Mouse (Mus musculus): ENCODE measurements around the gene Crocc2. TPM values are rescaled to one million over a fixed set of nuclear protein-coding genes. Genes with fewer than 3 reads are reported as not detected.

Crocc2 gene
- polyA plus RNA-seq, 1 experiment from 2014 or later, result 0.32 TPM

GRCm38 (mm10) chr1:93229221-93229620 lies 60.7 kb downstream of the Crocc2 start:
- Histone ChIP-seq H3K4me3 (ENCODE audit: low read depth, low read length) (no peak overlapping the region), H3K4me1 (ENCODE audit: control insufficient read depth, insufficient read depth, low read length) (peaks cover 50% of the 10 kb centered on the region), H3K4me2 (ENCODE audit: low read depth, severe bottlenecking) (no peak overlapping the region), H3K27me3 (ENCODE audit: control insufficient read depth, insufficient read depth, low read length) (no peaks in the 10 kb centered on the region), H3K9me3 (ENCODE audit: control insufficient read depth, low read length) (no peaks in the 10 kb centered on the region), H3K36me3 (ENCODE audit: control insufficient read depth, insufficient read depth, low read length) (no peaks in the 10 kb centered on the region), H3K9ac (ENCODE audit: low read length) (no peak overlapping the region), H3K27ac (replicated peaks; ENCODE audit: low read depth, low read length) (no peak overlapping the region; the same call in 1 of the 2 replicates)
- DNase-seq (ENCODE audit: low spot score), result no peak
- no peak for ATAC-seq (ENCODE audit: insufficient number of reproducible peaks, low FRiP score, low TSS enrichment, low read depth)
- WGBS, result 90% methylated on average over 6 of the region's 6 CpGs

- ATAC-seq (ENCODE audit: insufficient number of reproducible peaks, low FRiP score, low TSS enrichment, low read depth), result no peak
- Histone ChIP-seq H3K27me3 (ENCODE audit: control insufficient read depth, insufficient read depth, low read length) (no peaks in the 10 kb centered on the region), H3K9me3 (ENCODE audit: control insufficient read depth, low read length) (no peaks in the 10 kb centered on the region), H3K4me3 (ENCODE audit: low read depth, low read length) (no peak overlapping the region), H3K9ac (ENCODE audit: low read length) (no peak overlapping the region), H3K4me2 (ENCODE audit: low read depth, severe bottlenecking) (no peak overlapping the region), H3K27ac (replicated peaks; ENCODE audit: low read depth, low read length) (no peak overlapping the region), H3K4me1 (ENCODE audit: control insufficient read depth, insufficient read depth, low read length) (peaks cover 48% of the 10 kb centered on the region), H3K36me3 (ENCODE audit: control insufficient read depth, insufficient read depth, low read length) (no peaks in the 10 kb centered on the region)
- 90% methylated on average over 4 of the region's 4 CpGs for WGBS
- no peak for DNase-seq (ENCODE audit: low spot score)
These were observed 61.1 kb downstream of the Crocc2 start for GRCm38 (mm10) chr1:93229626-93230025.

- peak within 1 kb of the TSS; percentile 97 for H3K4me2 ChIP-seq (ENCODE audit: low read depth, severe bottlenecking)
- H3K4me3 ChIP-seq (ENCODE audit: low read depth, low read length), result peak within 1 kb of the TSS; percentile 69
- H3K4me1 ChIP-seq (ENCODE audit: control insufficient read depth, insufficient read depth, low read length), result peaks cover 38% of the 10 kb centered on the region
- H3K9ac ChIP-seq (ENCODE audit: low read length), result peak within 1 kb of the TSS; percentile 79
- H3K27me3 ChIP-seq (ENCODE audit: control insufficient read depth, insufficient read depth, low read length), result peaks cover 3% of the 10 kb centered on the region; the same call in 1 of the 2 replicates
- DNase-seq (ENCODE audit: low spot score) (peak; percentile 94), ATAC-seq (ENCODE audit: insufficient number of reproducible peaks, low FRiP score, low TSS enrichment, low read depth) (peak; percentile 90)
- peak within 1 kb of the TSS; percentile 59; the same call in 1 of the 2 replicates for H3K27ac ChIP-seq (replicated peaks; ENCODE audit: low read depth, low read length)
- no peaks in the 10 kb centered on the region for H3K36me3 ChIP-seq (ENCODE audit: control insufficient read depth, insufficient read depth, low read length)
- no peaks in the 10 kb centered on the region for H3K9me3 ChIP-seq (ENCODE audit: control insufficient read depth, low read length)
- WGBS, result under 1% methylated on average over 92 of the region's 100 CpGs
These were observed 67.3 kb downstream of the Crocc2 start, which contains the start of gene Sned1 for GRCm38 (mm10) chr1:93235576-93236544. TSS of gene Sned1 (plus strand) at chr1:93235841.

GRCm38 (mm10) chr1:93236545-93236924 lies 68.0 kb downstream of the Crocc2 start:
- ATAC-seq (ENCODE audit: insufficient number of reproducible peaks, low FRiP score, low TSS enrichment, low read depth), result no peak
- Histone ChIP-seq H3K4me2 (ENCODE audit: low read depth, severe bottlenecking) (peak overlapping the region; percentile 97), H3K4me1 (ENCODE audit: control insufficient read depth, insufficient read depth, low read length) (peaks cover 38% of the 10 kb centered on the region), H3K4me3 (ENCODE audit: low read depth, low read length) (peak overlapping the region; percentile 69), H3K27ac (replicated peaks; ENCODE audit: low read depth, low read length) (no peak overlapping the region), H3K36me3 (ENCODE audit: control insufficient read depth, insufficient read depth, low read length) (no peaks in the 10 kb centered on the region), H3K27me3 (ENCODE audit: control insufficient read depth, insufficient read depth, low read length) (peaks cover 3% of the 10 kb centered on the region; the same call in 1 of the 2 replicates), H3K9me3 (ENCODE audit: control insufficient read depth, low read length) (no peaks in the 10 kb centered on the region), H3K9ac (ENCODE audit: low read length) (peak overlapping the region; percentile 79)
- DNase-seq (ENCODE audit: low spot score), result peak; percentile 50
- 10% methylated on average over 3 of the region's 3 CpGs for WGBS

GRCm38 (mm10) chr1:93237676-93238075 lies 69.2 kb downstream of the Crocc2 start:
- H3K4me2 ChIP-seq (ENCODE audit: low read depth, severe bottlenecking), result peak overlapping the region; percentile 97
- H3K9me3 ChIP-seq (ENCODE audit: control insufficient read depth, low read length), result no peaks in the 10 kb centered on the region
- DNase-seq (ENCODE audit: low spot score), result no peak
- peaks cover 31% of the 10 kb centered on the region for H3K4me1 ChIP-seq (ENCODE audit: control insufficient read depth, insufficient read depth, low read length)
- H3K9ac ChIP-seq (ENCODE audit: low read length), result no peak overlapping the region
- ATAC-seq (ENCODE audit: insufficient number of reproducible peaks, low FRiP score, low TSS enrichment, low read depth), result no peak
- H3K4me3 ChIP-seq (ENCODE audit: low read depth, low read length), result no peak overlapping the region
- H3K27me3 ChIP-seq (ENCODE audit: control insufficient read depth, insufficient read depth, low read length), result peaks cover 3% of the 10 kb centered on the region; the same call in 1 of the 2 replicates
- no peaks in the 10 kb centered on the region for H3K36me3 ChIP-seq (ENCODE audit: control insufficient read depth, insufficient read depth, low read length)
- no peak overlapping the region for H3K27ac ChIP-seq (replicated peaks; ENCODE audit: low read depth, low read length)
- 88% methylated on average over 10 of the region's 10 CpGs for WGBS

DNA sequence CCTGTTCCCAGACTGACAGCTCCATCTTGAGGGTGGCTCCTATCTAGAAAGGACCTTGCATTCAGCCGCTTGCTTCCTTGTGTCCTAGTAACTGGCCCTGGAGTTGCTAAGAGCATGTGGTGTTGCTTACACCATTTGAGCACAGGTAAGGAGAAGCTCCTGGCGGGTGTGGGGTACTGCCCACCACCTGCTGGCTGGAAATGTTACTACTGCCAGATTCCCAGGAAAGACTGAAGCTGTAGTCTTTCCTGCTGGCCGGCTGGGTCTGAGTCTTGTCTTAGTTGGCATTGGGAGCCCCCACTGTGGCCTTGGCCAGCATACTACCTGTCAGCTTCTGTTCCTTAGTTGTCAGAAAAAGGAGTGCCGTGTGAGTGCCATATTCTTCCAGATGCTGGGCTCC lies 69.7 kb downstream of the Crocc2 start:
- Histone ChIP-seq H3K9me3 (ENCODE audit: control insufficient read depth, low read length) (no peaks in the 10 kb centered on the region), H3K27ac (replicated peaks; ENCODE audit: low read depth, low read length) (no peak overlapping the region), H3K4me3 (ENCODE audit: low read depth, low read length) (no peak overlapping the region), H3K4me2 (ENCODE audit: low read depth, severe bottlenecking) (peak overlapping the region; percentile 27; the same call in 1 of the 2 replicates), H3K36me3 (ENCODE audit: control insufficient read depth, insufficient read depth, low read length) (no peaks in the 10 kb centered on the region), H3K4me1 (ENCODE audit: control insufficient read depth, insufficient read depth, low read length) (peaks cover 25% of the 10 kb centered on the region), H3K27me3 (ENCODE audit: control insufficient read depth, insufficient read depth, low read length) (peaks cover 3% of the 10 kb centered on the region; the same call in 1 of the 2 replicates), H3K9ac (ENCODE audit: low read length) (no peak overlapping the region)
- DNase-seq (ENCODE audit: low spot score) (no peak), ATAC-seq (ENCODE audit: insufficient number of reproducible peaks, low FRiP score, low TSS enrichment, low read depth) (no peak)
- 55% methylated on average over 4 of the region's 4 CpGs for whole genome bisulfite sequencing

- 41% methylated on average over 2 of the region's 2 CpGs for WGBS
- DNase-seq (ENCODE audit: low spot score) (no peak), ATAC-seq (ENCODE audit: insufficient number of reproducible peaks, low FRiP score, low TSS enrichment, low read depth) (no peak)
- Histone ChIP-seq H3K4me3 (ENCODE audit: low read depth, low read length) (no peak overlapping the region), H3K4me1 (ENCODE audit: control insufficient read depth, insufficient read depth, low read length) (no peaks in the 10 kb centered on the region), H3K4me2 (ENCODE audit: low read depth, severe bottlenecking) (no peak overlapping the region), H3K9me3 (ENCODE audit: control insufficient read depth, low read length) (no peaks in the 10 kb centered on the region), H3K27me3 (ENCODE audit: control insufficient read depth, insufficient read depth, low read length) (no peaks in the 10 kb centered on the region), H3K27ac (replicated peaks; ENCODE audit: low read depth, low read length) (no peak overlapping the region), H3K9ac (ENCODE audit: low read length) (no peak overlapping the region), H3K36me3 (ENCODE audit: control insufficient read depth, insufficient read depth, low read length) (no peaks in the 10 kb centered on the region)
These were observed 77.4 kb downstream of the Crocc2 start for GRCm38 (mm10) chr1:93245936-93246335.

DNA sequence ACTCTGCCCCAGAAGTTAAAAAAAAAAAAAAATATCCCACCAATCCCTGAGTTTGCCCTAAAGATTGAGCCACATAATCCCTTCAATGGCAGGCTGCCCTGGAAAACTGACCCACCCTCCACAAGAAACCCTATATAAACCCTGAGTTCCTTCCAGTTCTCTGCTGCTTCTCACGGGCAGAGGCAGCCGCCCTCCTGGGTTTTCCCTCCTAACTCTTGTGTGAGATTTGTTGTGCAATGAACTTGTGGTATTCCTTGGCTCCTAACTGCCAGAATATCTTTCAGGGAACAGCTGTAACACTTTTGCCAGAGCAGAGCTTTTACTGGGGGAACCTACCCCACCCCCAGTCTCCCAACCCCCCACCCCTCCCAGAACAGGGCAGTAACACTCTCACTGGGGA lies 84.1 kb downstream of the Crocc2 start:
- Histone ChIP-seq H3K4me3 (ENCODE audit: low read depth, low read length) (no peak overlapping the region), H3K27ac (replicated peaks; ENCODE audit: low read depth, low read length) (no peak overlapping the region), H3K36me3 (ENCODE audit: control insufficient read depth, insufficient read depth, low read length) (no peaks in the 10 kb centered on the region), H3K4me1 (ENCODE audit: control insufficient read depth, insufficient read depth, low read length) (peaks cover 9% of the 10 kb centered on the region), H3K9ac (ENCODE audit: low read length) (no peak overlapping the region), H3K9me3 (ENCODE audit: control insufficient read depth, low read length) (no peaks in the 10 kb centered on the region), H3K4me2 (ENCODE audit: low read depth, severe bottlenecking) (no peak overlapping the region), H3K27me3 (ENCODE audit: control insufficient read depth, insufficient read depth, low read length) (no peaks in the 10 kb centered on the region)
- 25% methylated on average over 2 of the region's 2 CpGs for WGBS
- ATAC-seq (ENCODE audit: insufficient number of reproducible peaks, low FRiP score, low TSS enrichment, low read depth) (no peak), DNase-seq (ENCODE audit: low spot score) (no peak)
